Mouse (Mus musculus): ENCODE results near the gene Cirbp. TPM values are rescaled to one million over a fixed set of nuclear protein-coding genes. Genes with fewer than 3 reads are reported as not detected.

The Cirbp gene
- polyA plus RNA-seq, 1 experiment from 2014 or later, result 96.2 TPM

- under 1% methylated on average over 57 of the region's 57 CpGs for WGBS
- Histone ChIP-seq H3K27me3 (ENCODE audit: insufficient read depth, low read length) (no peaks in the 10 kb centered on the region), H3K36me3 (ENCODE audit: insufficient read depth, low read length) (peaks cover 58% of the 10 kb centered on the region)
Measured at GRCm38 (mm10) chr10:80148610-80149290, 17.0 kb upstream of the Cirbp start.

GRCm38 (mm10) chr10:80149291-80150225 is 16.2 kb upstream of the Cirbp start:
- peak; percentile 77 for ATAC-seq (ENCODE audit: low FRiP score, low TSS enrichment)
- Histone ChIP-seq H3K9ac (replicated peaks; ENCODE audit: low read length) (peak overlapping the region; percentile 98), H3K27ac (ENCODE audit: low read length) (peak overlapping the region; percentile 99), H3K36me3 (ENCODE audit: insufficient read depth, low read length) (peaks cover 58% of the 10 kb centered on the region), H3K27me3 (ENCODE audit: insufficient read depth, low read length) (no peaks in the 10 kb centered on the region), H3K4me3 (ENCODE audit: low read length) (peak overlapping the region; percentile 98), H3K9me3 (ENCODE audit: low read length) (no peaks in the 10 kb centered on the region), H3K4me1 (ENCODE audit: insufficient read depth, low read length) (peaks cover 54% of the 10 kb centered on the region), H3K4me2 (replicated peaks; ENCODE audit: low read depth, low read length) (peak overlapping the region; percentile 93)
- WGBS, result under 1% methylated on average over 88 of the region's 88 CpGs

More at GRCm38 (mm10) chr10:80148610-80149290, 17.0 kb upstream of the Cirbp start:
- H3K4me2 ChIP-seq (replicated peaks; ENCODE audit: low read depth, low read length), result peak overlapping the region; percentile 69
- H3K9ac ChIP-seq (replicated peaks; ENCODE audit: low read length), result peak overlapping the region; percentile 97
- peak; percentile 57 for ATAC-seq (ENCODE audit: low FRiP score, low TSS enrichment)
- peak overlapping the region; percentile 98 for H3K4me3 ChIP-seq (ENCODE audit: low read length)
- H3K4me1 ChIP-seq (ENCODE audit: insufficient read depth, low read length), result peaks cover 45% of the 10 kb centered on the region
- peak overlapping the region; percentile 99 for H3K27ac ChIP-seq (ENCODE audit: low read length)
- H3K9me3 ChIP-seq (ENCODE audit: low read length), result no peaks in the 10 kb centered on the region

GRCm38 (mm10) chr10:80150226-80151210 is 15.3 kb upstream of the Cirbp start:
- Histone ChIP-seq H3K4me1 (ENCODE audit: insufficient read depth, low read length) (peaks cover 63% of the 10 kb centered on the region), H3K36me3 (ENCODE audit: insufficient read depth, low read length) (peaks cover 58% of the 10 kb centered on the region), H3K27ac (ENCODE audit: low read length) (peak overlapping the region; percentile 99), H3K9me3 (ENCODE audit: low read length) (no peaks in the 10 kb centered on the region), H3K27me3 (ENCODE audit: insufficient read depth, low read length) (no peaks in the 10 kb centered on the region), H3K9ac (replicated peaks; ENCODE audit: low read length) (peak overlapping the region; percentile 98), H3K4me3 (ENCODE audit: low read length) (peak overlapping the region; percentile 98), H3K4me2 (replicated peaks; ENCODE audit: low read depth, low read length) (peak overlapping the region; percentile 93)
- WGBS, result under 1% methylated on average over 45 of the region's 71 CpGs
- no peak for ATAC-seq (ENCODE audit: low FRiP score, low TSS enrichment)

GRCm38 (mm10) chr10:80151211-80152034 is 14.4 kb upstream of the Cirbp start:
- Histone ChIP-seq H3K27ac (ENCODE audit: low read length) (peak overlapping the region; percentile 99), H3K4me1 (ENCODE audit: insufficient read depth, low read length) (peaks cover 64% of the 10 kb centered on the region), H3K27me3 (ENCODE audit: insufficient read depth, low read length) (no peaks in the 10 kb centered on the region), H3K9me3 (ENCODE audit: low read length) (no peaks in the 10 kb centered on the region), H3K4me2 (replicated peaks; ENCODE audit: low read depth, low read length) (peak overlapping the region; percentile 93), H3K36me3 (ENCODE audit: insufficient read depth, low read length) (peaks cover 59% of the 10 kb centered on the region), H3K9ac (replicated peaks; ENCODE audit: low read length) (peak overlapping the region; percentile 98), H3K4me3 (ENCODE audit: low read length) (peak overlapping the region; percentile 98)
- 2% methylated on average over 25 of the region's 26 CpGs for WGBS
- no peak for ATAC-seq (ENCODE audit: low FRiP score, low TSS enrichment)

- peaks cover 64% of the 10 kb centered on the region for H3K4me1 ChIP-seq (ENCODE audit: insufficient read depth, low read length)
- peak overlapping the region; percentile 99 for H3K27ac ChIP-seq (ENCODE audit: low read length)
- H3K9me3 ChIP-seq (ENCODE audit: low read length), result no peaks in the 10 kb centered on the region
- H3K4me3 ChIP-seq (ENCODE audit: low read length), result peak overlapping the region; percentile 98
- peak overlapping the region; percentile 93 for H3K4me2 ChIP-seq (replicated peaks; ENCODE audit: low read depth, low read length)
- H3K36me3 ChIP-seq (ENCODE audit: insufficient read depth, low read length), result peaks cover 63% of the 10 kb centered on the region
- H3K27me3 ChIP-seq (ENCODE audit: insufficient read depth, low read length), result no peaks in the 10 kb centered on the region
- under 1% methylated on average over 15 of the region's 15 CpGs for WGBS
- peak; percentile 1 for ATAC-seq (ENCODE audit: low FRiP score, low TSS enrichment)
- peak overlapping the region; percentile 98 for H3K9ac ChIP-seq (replicated peaks; ENCODE audit: low read length)
Measured at GRCm38 (mm10) chr10:80152071-80152872, 13.5 kb upstream of the Cirbp start.

DNA sequence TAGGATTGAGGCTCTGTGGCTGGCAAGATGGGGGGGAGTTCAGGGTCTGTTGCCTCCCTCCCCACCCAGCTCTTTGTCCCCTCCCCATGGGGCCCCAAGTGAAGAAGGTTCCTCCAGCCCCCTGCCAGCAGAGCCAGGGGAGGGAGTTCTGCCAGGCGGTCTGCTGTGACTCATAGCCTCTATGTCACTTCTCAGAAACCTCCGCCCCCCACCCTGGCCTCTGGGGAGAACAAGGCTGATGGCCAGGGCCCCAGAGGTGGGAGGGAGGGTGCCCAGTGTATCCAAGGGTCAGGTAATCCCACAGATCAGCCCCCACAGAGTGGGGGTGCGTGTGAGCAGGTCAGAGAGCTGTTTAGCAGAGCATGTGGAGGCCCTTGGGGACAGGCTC is 12.9 kb upstream of the Cirbp start:
- Histone ChIP-seq H3K27ac (ENCODE audit: low read length) (peak overlapping the region; percentile 99), H3K4me1 (ENCODE audit: insufficient read depth, low read length) (peaks cover 64% of the 10 kb centered on the region), H3K27me3 (ENCODE audit: insufficient read depth, low read length) (no peaks in the 10 kb centered on the region), H3K9me3 (ENCODE audit: low read length) (no peaks in the 10 kb centered on the region), H3K36me3 (ENCODE audit: insufficient read depth, low read length) (peaks cover 67% of the 10 kb centered on the region), H3K4me2 (replicated peaks; ENCODE audit: low read depth, low read length) (peak overlapping the region; percentile 93), H3K9ac (replicated peaks; ENCODE audit: low read length) (peak overlapping the region; percentile 98), H3K4me3 (ENCODE audit: low read length) (peak overlapping the region; percentile 98)
- ATAC-seq (ENCODE audit: low FRiP score, low TSS enrichment), result no peak
- 11% methylated on average over 3 of the region's 3 CpGs for WGBS

- H3K4me3 ChIP-seq (ENCODE audit: low read length), result peak overlapping the region; percentile 98
- H3K36me3 ChIP-seq (ENCODE audit: insufficient read depth, low read length), result peaks cover 67% of the 10 kb centered on the region
- H3K27ac ChIP-seq (ENCODE audit: low read length), result peak overlapping the region; percentile 99
- 73% methylated on average over 19 of the region's 19 CpGs for WGBS
- no peaks in the 10 kb centered on the region for H3K27me3 ChIP-seq (ENCODE audit: insufficient read depth, low read length)
- peak overlapping the region; percentile 98 for H3K9ac ChIP-seq (replicated peaks; ENCODE audit: low read length)
- peak overlapping the region; percentile 93 for H3K4me2 ChIP-seq (replicated peaks; ENCODE audit: low read depth, low read length)
- ATAC-seq (ENCODE audit: low FRiP score, low TSS enrichment), result no peak
- no peaks in the 10 kb centered on the region for H3K9me3 ChIP-seq (ENCODE audit: low read length)
- H3K4me1 ChIP-seq (ENCODE audit: insufficient read depth, low read length), result peaks cover 72% of the 10 kb centered on the region
Measured at GRCm38 (mm10) chr10:80153713-80154112, 12.1 kb upstream of the Cirbp start.

GRCm38 (mm10) chr10:80154384-80154783 is 11.4 kb upstream of the Cirbp start:
- H3K4me3 ChIP-seq (ENCODE audit: low read length), result 0 out of 2 replicates have a peak overlapping the region, but pooled peaks have one; percentile 2
- no peaks in the 10 kb centered on the region for H3K9me3 ChIP-seq (ENCODE audit: low read length)
- H3K4me2 ChIP-seq (replicated peaks; ENCODE audit: low read depth, low read length), result no peak overlapping the region
- peaks cover 67% of the 10 kb centered on the region for H3K36me3 ChIP-seq (ENCODE audit: insufficient read depth, low read length)
- 86% methylated on average over 7 of the region's 7 CpGs for WGBS
- no peak for ATAC-seq (ENCODE audit: low FRiP score, low TSS enrichment)
- H3K27ac ChIP-seq (ENCODE audit: low read length), result no peak overlapping the region; the same call in 1 of the 2 replicates
- H3K4me1 ChIP-seq (ENCODE audit: insufficient read depth, low read length), result peaks cover 78% of the 10 kb centered on the region
- H3K9ac ChIP-seq (replicated peaks; ENCODE audit: low read length), result no peak overlapping the region; the same call in 1 of the 2 replicates
- H3K27me3 ChIP-seq (ENCODE audit: insufficient read depth, low read length), result no peaks in the 10 kb centered on the region

Measured in kidney, embryonic 16.5 days (tissue).